Mouse (Mus musculus) layer of hippocampus, adult 18-20 months (tissue): ENCODE measurements around the gene Zfp750. TPM values are rescaled to one million over a fixed set of nuclear protein-coding genes. Genes with fewer than 3 reads are reported as not detected.

Experiments used
- DNase-seq, 2 experiments: peaks; one replicate each; pipeline ENCODE4 v3.0.0; 2022; ENCODE audit warnings: low spot score in 2 of 2
- long read RNA-seq: library from polyadenylated mRNA; stranded (forward); transcript quantifications from one replicate; pipeline ENCODE4 v2.0.0, GENCODE M21; 2021
- total RNA-seq, 2 experiments: library from RNA; stranded (reverse); gene quantifications; 2 replicates each; pipeline ENCODE4 v1.2.3; 2021

Zfp750 gene
- under 1 TPM; 0.13 to 0.25 TPM for total RNA-seq
- long read RNA-seq, result 0 reads

GRCm38 (mm10) chr11:121519131-121519530 lies at the start of gene Zfp750:
Gene Zfp750 (minus strand): TSS chr11:121519333.
- DNase-seq, result no peak

GRCm38 (mm10) chr11:121564265-121564664 lies 45.1 kb upstream of the Zfp750 start:
- no peak for DNase-seq

GRCm38 (mm10) chr11:121563312-121563711 lies 44.2 kb upstream of the Zfp750 start:
- DNase-seq, result no peak

- DNase-seq, result no peak
Observed at GRCm38 (mm10) chr11:121560294-121560663, 41.1 kb upstream of the Zfp750 start.

- DNase-seq, result no peak
Observed at GRCm38 (mm10) chr11:121559527-121560293, 40.6 kb upstream of the Zfp750 start.

GRCm38 (mm10) chr11:121558522-121558921 lies 39.4 kb upstream of the Zfp750 start:
- DNase-seq, result no peak

GRCm38 (mm10) chr11:121557946-121558345 lies 38.8 kb upstream of the Zfp750 start:
- no peak for DNase-seq

GRCm38 (mm10) chr11:121556727-121557126 lies 37.6 kb upstream of the Zfp750 start:
- no peak for DNase-seq

GRCm38 (mm10) chr11:121553458-121553857 lies 34.3 kb upstream of the Zfp750 start:
- no peak for DNase-seq

- no peak for DNase-seq
Observed at GRCm38 (mm10) chr11:121552846-121553457, 33.8 kb upstream of the Zfp750 start.

GRCm38 (mm10) chr11:121552167-121552566 lies 33.0 kb upstream of the Zfp750 start:
- no peak for DNase-seq

GRCm38 (mm10) chr11:121551206-121551799 lies 32.2 kb upstream of the Zfp750 start:
- no peak for DNase-seq

GRCm38 (mm10) chr11:121549843-121550647 lies 30.9 kb upstream of the Zfp750 start:
- DNase-seq, result no peak

GRCm38 (mm10) chr11:121548996-121549842 lies 30.1 kb upstream of the Zfp750 start:
- DNase-seq, result peak; percentile 54 to 76

- DNase-seq, result no peak
Observed at GRCm38 (mm10) chr11:121547925-121548324, 28.8 kb upstream of the Zfp750 start.

- DNase-seq, result no peak
Observed at GRCm38 (mm10) chr11:121547234-121547633, 28.1 kb upstream of the Zfp750 start.

GRCm38 (mm10) chr11:121545398-121546034 lies 26.4 kb upstream of the Zfp750 start:
- no peak for DNase-seq

GRCm38 (mm10) chr11:121544755-121545397 lies 25.7 kb upstream of the Zfp750 start:
- no peak for DNase-seq

- peak; percentile 36 to 38 for DNase-seq
Observed at GRCm38 (mm10) chr11:121543922-121544321, 24.8 kb upstream of the Zfp750 start.
